Mouse (Mus musculus) G1E (cell line): ENCODE results near the gene Rhbg.

Source experiments
- CTCF ChIP-seq: IDR thresholded peaks from 2 replicates; pipeline ENCODE4 v1.5.1; 2012; ENCODE audit warnings: low read depth, low read length, inconsistent platforms, mixed read lengths
- GATA1 ChIP-seq: IDR thresholded peaks from 2 replicates; pipeline ENCODE4 v1.6.1; 2012; ENCODE audit warnings: borderline replicate concordance, low read length, inconsistent platforms, mixed read lengths
- POLR2AphosphoS5 ChIP-seq: IDR thresholded peaks from 2 replicates; pipeline ENCODE4 v1.6.1; 2012; ENCODE audit warnings: low read depth, low read length, inconsistent platforms; ENCODE audit not compliant: insufficient replicate concordance

DNA sequence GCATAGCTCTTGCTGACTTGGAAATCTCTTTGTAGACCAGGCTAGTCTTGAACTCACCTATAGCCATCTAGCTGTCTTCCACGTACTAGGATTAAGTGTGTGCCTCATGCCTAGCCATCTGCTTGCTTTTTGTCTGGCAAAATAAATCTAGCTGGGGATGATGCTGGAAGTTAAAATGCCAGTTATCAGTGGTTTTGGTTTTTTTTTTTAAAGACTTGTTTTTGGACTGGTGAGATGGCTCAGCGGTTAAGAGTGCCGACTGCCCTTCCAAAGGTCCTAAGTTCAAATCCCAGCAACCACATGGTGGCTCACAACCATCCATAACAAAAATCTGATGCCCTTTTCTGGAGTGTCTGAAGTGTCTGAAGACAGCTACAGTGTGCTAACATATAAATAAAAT is 17.4 kb upstream of the Rhbg start:
- TF ChIP-seq CTCF: no peak
- no peak for TF ChIP-seq POLR2AphosphoS5
- no peak for TF ChIP-seq GATA1
